Mouse (Mus musculus) midbrain, embryonic 11.5 days (tissue): ENCODE data around the gene Zic2. TPM values are rescaled to one million over a fixed set of nuclear protein-coding genes. Genes with fewer than 3 reads are reported as not detected.

Experiments used
- ATAC-seq: fragments of 200-750 bp; cut with Nextera tagmentation; 2 replicates; pipeline ENCODE4 v1.8.0; 2017; ENCODE audit warnings: moderate TSS enrichment, moderate library complexity; ENCODE audit not compliant: low FRiP score
- DNase-seq: peaks from one replicate; pipeline ENCODE4 v3.0.0; 2015; ENCODE audit warnings: low spot score; ENCODE audit errors: missing footprints
- H3K27ac ChIP-seq: fragments of 300-500 bp; sonication (generic); 2 replicates; pipeline ENCODE4 v1.5.1; 2014; ENCODE audit warnings: low read depth, low read length
- H3K27me3 ChIP-seq: fragments of 300-500 bp; sonication (generic); 2 replicates; pipeline ENCODE4 v1.6.1; 2014; ENCODE audit warnings: mild to moderate bottlenecking, low read length, moderate library complexity, mixed read lengths; ENCODE audit not compliant: control insufficient read depth, insufficient read depth
- H3K36me3 ChIP-seq: fragments of 300-500 bp; sonication (generic); 2 replicates; pipeline ENCODE4 v1.6.1; 2014; ENCODE audit warnings: mild to moderate bottlenecking, low read length, moderate library complexity, mixed read lengths; ENCODE audit not compliant: control insufficient read depth, insufficient read depth
- H3K4me1 ChIP-seq: fragments of 300-500 bp; sonication (generic); 2 replicates; pipeline ENCODE4 v1.6.1; 2014; ENCODE audit warnings: low read length; ENCODE audit not compliant: control insufficient read depth, insufficient read depth
- H3K4me2 ChIP-seq: fragments of 300-500 bp; sonication (generic); 2 replicates; pipeline ENCODE4 v1.6.1; 2014; ENCODE audit warnings: mild to moderate bottlenecking, moderate library complexity
- H3K4me3 ChIP-seq: fragments of 300-500 bp; sonication (generic); 2 replicates; pipeline ENCODE4 v1.5.1; 2014; ENCODE audit warnings: low read depth, low read length
- H3K9ac ChIP-seq: fragments of 300-500 bp; sonication (generic); 2 replicates; pipeline ENCODE4 v1.6.1; 2014; ENCODE audit warnings: low read length
- H3K9me3 ChIP-seq: fragments of 300-500 bp; sonication (generic); 2 replicates; pipeline ENCODE4 v1.6.1; 2016; ENCODE audit warnings: low read length; ENCODE audit not compliant: control insufficient read depth
- WGBS: fragments of 180-500 bp; shearing (Covaris S2); extraction: QIAGEN DNeasy Blood & Tissue Kit; methylation state at CpG from one replicate; pipeline ENCODE4 v1.1.7; 2014; 5-methylcytosine and 5-hydroxymethylcytosine counted together
- polyA plus RNA-seq: library from polyadenylated mRNA; unstranded; fragments of >200 nt; fragmentation: Nextera tagmentation; extraction: Ambion mirVana; gene quantifications from 2 replicates; pipeline ENCODE4 v1.2.1, GENCODE M21; 2014

The Zic2 gene
- polyA plus RNA-seq, 1 experiment from 2014 or later: 5.8 TPM

- H3K4me3 ChIP-seq: peak overlapping the region; percentile 75
- no peaks in the 10 kb centered on the region for H3K36me3 ChIP-seq
- H3K27ac ChIP-seq: peak overlapping the region; percentile 50
- peak overlapping the region; percentile 96 for H3K9ac ChIP-seq
- peaks cover 57% of the 10 kb centered on the region for H3K27me3 ChIP-seq
- ATAC-seq: no peak
- peaks cover 11% of the 10 kb centered on the region for H3K4me1 ChIP-seq
- peak; percentile 99 for DNase-seq
- peak overlapping the region; percentile 62 for H3K4me2 ChIP-seq
- H3K9me3 ChIP-seq: no peaks in the 10 kb centered on the region
- WGBS: 0% methylated on average over 22 of the region's 22 CpGs
Observed at GRCm38 (mm10) chr14:122478574-122479011, 3.4 kb downstream of the Zic2 start.

GRCm38 (mm10) chr14:122479461-122480109, 4.3 kb downstream of the Zic2 start:
- DNase-seq: peak; percentile 93
- WGBS: 6% methylated on average over 17 of the region's 17 CpGs
- peak overlapping the region; percentile 96 for H3K9ac ChIP-seq
- H3K27me3 ChIP-seq: peaks cover 64% of the 10 kb centered on the region
- no peak overlapping the region for H3K27ac ChIP-seq
- ATAC-seq: no peak
- peak overlapping the region; percentile 75 for H3K4me3 ChIP-seq
- peak overlapping the region; percentile 62 for H3K4me2 ChIP-seq
- no peaks in the 10 kb centered on the region for H3K36me3 ChIP-seq
- H3K9me3 ChIP-seq: no peaks in the 10 kb centered on the region
- peaks cover 15% of the 10 kb centered on the region for H3K4me1 ChIP-seq

- Histone ChIP-seq H3K27ac (no peak overlapping the region), H3K9ac (peak overlapping the region; percentile 68; the same call in 1 of the 2 replicates), H3K4me3 (peak overlapping the region; percentile 75), H3K4me1 (peaks cover 20% of the 10 kb centered on the region), H3K4me2 (peak overlapping the region; percentile 62), H3K36me3 (no peaks in the 10 kb centered on the region), H3K27me3 (peaks cover 68% of the 10 kb centered on the region), H3K9me3 (no peaks in the 10 kb centered on the region)
- WGBS: 2% methylated on average over 2 of the region's 2 CpGs
- ATAC-seq: no peak
- peak; percentile 94 for DNase-seq
Observed at GRCm38 (mm10) chr14:122480355-122480754, 5.1 kb downstream of the Zic2 start.

- WGBS: 2% methylated on average over 15 of the region's 15 CpGs
- H3K27me3 ChIP-seq: peaks cover 67% of the 10 kb centered on the region
- peaks cover 17% of the 10 kb centered on the region for H3K4me1 ChIP-seq
- H3K36me3 ChIP-seq: no peaks in the 10 kb centered on the region
- no peak overlapping the region for H3K27ac ChIP-seq
- DNase-seq (peak; percentile 96), ATAC-seq (peak; percentile 22; the same call in 1 of the 2 replicates)
- peak overlapping the region; percentile 62 for H3K4me2 ChIP-seq
- H3K4me3 ChIP-seq: peak overlapping the region; percentile 75
- no peaks in the 10 kb centered on the region for H3K9me3 ChIP-seq
- H3K9ac ChIP-seq: peak overlapping the region; percentile 68
Observed at GRCm38 (mm10) chr14:122481181-122481580, 5.9 kb downstream of the Zic2 start.

- Histone ChIP-seq H3K27ac (peak overlapping the region; percentile 49), H3K4me3 (peak overlapping the region; percentile 75; the same call in 1 of the 2 replicates), H3K4me1 (peaks cover 17% of the 10 kb centered on the region), H3K36me3 (no peaks in the 10 kb centered on the region), H3K9ac (peak overlapping the region; percentile 68), H3K4me2 (peak overlapping the region; percentile 62), H3K27me3 (peaks cover 69% of the 10 kb centered on the region), H3K9me3 (no peaks in the 10 kb centered on the region)
- WGBS: under 1% methylated on average over 38 of the region's 38 CpGs
- ATAC-seq: peak; percentile 28
- peak; percentile 98 for DNase-seq
Observed at GRCm38 (mm10) chr14:122482081-122483023, 7.1 kb downstream of the Zic2 start.

- peak overlapping the region; percentile 68 for H3K9ac ChIP-seq
- no peak for ATAC-seq
- no peaks in the 10 kb centered on the region for H3K9me3 ChIP-seq
- no peaks in the 10 kb centered on the region for H3K36me3 ChIP-seq
- peak; percentile 94 for DNase-seq
- peak overlapping the region; percentile 75; the same call in 1 of the 2 replicates for H3K4me3 ChIP-seq
- peak overlapping the region; percentile 62 for H3K4me2 ChIP-seq
- peaks cover 70% of the 10 kb centered on the region for H3K27me3 ChIP-seq
- peaks cover 17% of the 10 kb centered on the region for H3K4me1 ChIP-seq
- 0 out of 2 replicates have a peak overlapping the region, but pooled peaks have one; percentile 49 for H3K27ac ChIP-seq
- 3% methylated on average over 5 of the region's 5 CpGs for WGBS
Observed at GRCm38 (mm10) chr14:122483024-122483385, 7.8 kb downstream of the Zic2 start.

GRCm38 (mm10) chr14:122483556-122484421, 8.6 kb downstream of the Zic2 start:
- H3K9ac ChIP-seq: peak overlapping the region; percentile 1; the same call in 1 of the 2 replicates
- no peaks in the 10 kb centered on the region for H3K36me3 ChIP-seq
- H3K4me1 ChIP-seq: peaks cover 17% of the 10 kb centered on the region
- H3K9me3 ChIP-seq: no peaks in the 10 kb centered on the region
- 2% methylated on average over 18 of the region's 18 CpGs for WGBS
- H3K27ac ChIP-seq: no peak overlapping the region
- DNase-seq (peak; percentile 96), ATAC-seq (no peak)
- H3K4me3 ChIP-seq: peak overlapping the region; percentile 1; the same call in 1 of the 2 replicates
- H3K4me2 ChIP-seq: peak overlapping the region; percentile 62
- peaks cover 63% of the 10 kb centered on the region for H3K27me3 ChIP-seq

GRCm38 (mm10) chr14:122484458-122484843, 9.2 kb downstream of the Zic2 start:
- ATAC-seq: no peak
- peak overlapping the region; percentile 62 for H3K4me2 ChIP-seq
- H3K9ac ChIP-seq: no peak overlapping the region; the same call in 1 of the 2 replicates
- H3K36me3 ChIP-seq: no peaks in the 10 kb centered on the region
- 7% methylated on average over 4 of the region's 4 CpGs for WGBS
- peaks cover 62% of the 10 kb centered on the region for H3K27me3 ChIP-seq
- DNase-seq: peak; percentile 81
- H3K9me3 ChIP-seq: no peaks in the 10 kb centered on the region
- H3K27ac ChIP-seq: no peak overlapping the region; the same call in 1 of the 2 replicates
- peaks cover 15% of the 10 kb centered on the region; the same call in 1 of the 2 replicates for H3K4me1 ChIP-seq
- peak overlapping the region; percentile 1; the same call in 1 of the 2 replicates for H3K4me3 ChIP-seq
